Mouse (Mus musculus) ES-E14 (cell line): ENCODE data around the gene Olfr1291-ps1.

Experiments
- MAFK ChIP-seq: IDR thresholded peaks from 2 replicates; pipeline ENCODE4 v1.6.1; 2014; ENCODE audit warnings: mild to moderate bottlenecking, low read depth, low read length, inconsistent platforms; ENCODE audit not compliant: insufficient read depth
- ZNF384 ChIP-seq: IDR thresholded peaks from 2 replicates; pipeline ENCODE4 v1.6.1; 2012; ENCODE audit warnings: low read depth, low read length, inconsistent platforms

DNA sequence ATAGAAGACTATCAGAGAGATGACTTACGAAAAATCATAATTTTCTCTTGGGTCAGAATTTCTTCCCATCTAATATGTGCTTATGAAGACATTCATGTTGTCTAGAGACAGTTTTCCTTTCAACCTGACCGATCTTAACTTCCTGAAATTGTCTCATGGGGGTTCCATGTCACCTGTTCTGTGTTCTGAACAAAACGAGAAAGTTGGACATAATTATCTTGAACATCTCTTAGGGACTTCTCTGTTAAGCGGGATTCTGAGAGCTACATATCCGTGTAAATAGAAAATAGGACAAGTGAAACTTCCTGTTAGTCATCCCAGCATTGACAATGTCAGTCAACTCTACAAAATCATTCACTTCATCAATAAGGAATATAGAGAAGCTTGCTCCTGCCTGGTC is 3.3 kb upstream of the Olfr1291-ps1 start, which contains the start of gene Olfr1290:
- TF ChIP-seq ZNF384 (no peak), MAFK (no peak)
